Comparison of ENCODE assay signal across 27 mouse cellular contexts in the genomic region with DNA sequence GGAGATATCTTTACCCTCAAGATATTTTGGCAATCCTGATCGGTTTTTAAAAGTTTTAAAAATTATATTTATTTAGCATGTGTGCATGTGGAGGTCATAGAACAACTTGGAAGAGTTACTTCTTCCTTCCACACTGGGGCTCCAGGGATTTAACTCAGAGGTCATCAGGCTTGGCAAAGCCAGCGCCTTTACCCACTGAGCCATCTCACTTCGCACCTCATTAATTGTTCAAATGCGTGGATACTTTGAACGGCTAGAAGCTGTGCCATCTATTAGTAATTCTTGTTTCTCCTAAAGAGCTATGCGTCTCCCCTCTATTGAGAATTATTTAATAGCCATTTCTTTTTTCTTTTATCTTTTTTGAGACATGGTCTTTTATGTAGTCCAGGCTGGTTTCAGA. TPM values are rescaled to one million over a fixed set of nuclear protein-coding genes. Genes with fewer than 3 reads are reported as not detected.
A peak's percentile ranks its signal among the peaks of the same experiment; 100 is the strongest.
DNase-seq lines count a peak whose midpoint lies in the region; ATAC-seq and TF ChIP-seq lines count a peak whose summit lies in the region.
"Had no signal": no experiment of that assay in that cellular context is flagged by ENCODE, and none has a peak within 500 bp of the region (broad histone marks: within the 10 kb centered on the region; RNA-seq: fewer than 3 reads in every experiment).

No protein-coding gene starts in this region.

- ATAC-seq in lung, embryonic 16.5 days (ENCODE audit: low read depth): peak; percentile 49; the same call in 1 of the 2 replicates
- no peak for ATAC-seq in hindbrain, postnatal 0 days
- ATAC-seq: forebrain, embryonic 15.5 days; hindbrain, embryonic 16.5 days; Patski had no signal

- DNase-seq in kidney, postnatal 36 days: peak; percentile 15 to 17
- DNase-seq in kidney, adult 18-20 months: no peak
- DNase-seq in lung, postnatal 10 days: peak; percentile 58
- peak; percentile 54 for DNase-seq in lung, postnatal 36 days
- DNase-seq in liver: no peak
- DNase-seq in hindbrain, postnatal 0 days (ENCODE audit: low spot score): no peak
- no peak for DNase-seq in B cell, adult 2 months
- DNase-seq: adrenal gland, postnatal 25 days; cerebellum, adult 11-12 months; cerebellum, adult 8-10 months; cerebellum, postnatal 10 days; cerebellum, postnatal 36 days; gastrocnemius, postnatal 25 days; heart, adult 18-20 months; heart, postnatal 10 days; heart, postnatal 36 days had no signal

- H3K36me3 ChIP-seq in lung, embryonic 16.5 days (ENCODE audit: control insufficient read depth, insufficient read depth, low read length): peaks cover 6% of the 10 kb centered on the region
- H3K36me3 ChIP-seq in hindbrain, postnatal 0 days (ENCODE audit: insufficient read depth, low read length): no peaks in the 10 kb centered on the region
- H3K36me3 ChIP-seq: forebrain, embryonic 15.5 days had no signal

- 0 out of 2 replicates have a peak, but pooled peaks cover 5% of the 10 kb centered on the region for H3K4me1 ChIP-seq in lung, embryonic 16.5 days (replicated peaks; ENCODE audit: control insufficient read depth, insufficient read depth, low read length)
- H3K4me1 ChIP-seq in hindbrain, postnatal 0 days (ENCODE audit: insufficient read depth, low read length): no peaks in the 10 kb centered on the region
- H3K4me1 ChIP-seq: embryonic facial prominence, embryonic 12.5 days; embryonic facial prominence, embryonic 15.5 days; forebrain, embryonic 12.5 days; forebrain, embryonic 15.5 days; heart, embryonic 12.5 days; heart, embryonic 15.5 days; hindbrain, embryonic 10.5 days; hindbrain, embryonic 13.5 days had no signal

- no peak overlapping the region for H3K27ac ChIP-seq in lung, embryonic 16.5 days (ENCODE audit: low read length)
- no peak overlapping the region for H3K27ac ChIP-seq in hindbrain, postnatal 0 days
- H3K27ac ChIP-seq: embryonic facial prominence, embryonic 12.5 days; embryonic facial prominence, embryonic 15.5 days; forebrain, embryonic 12.5 days; forebrain, embryonic 15.5 days; heart, embryonic 15.5 days; hindbrain, embryonic 10.5 days; hindbrain, embryonic 13.5 days had no signal

- 45% methylated on average over 6 of the region's 6 CpGs for WGBS in lung, embryonic 16.5 days
- 53% methylated on average over 6 of the region's 6 CpGs for WGBS in hindbrain, postnatal 0 days

- no peaks in the 10 kb centered on the region for H3K27me3 ChIP-seq in lung, embryonic 16.5 days (ENCODE audit: control insufficient read depth, insufficient read depth, low read depth, low read length)
- no peaks in the 10 kb centered on the region for H3K27me3 ChIP-seq in hindbrain, postnatal 0 days (ENCODE audit: insufficient read depth, low read length)
- H3K27me3 ChIP-seq: embryonic facial prominence, embryonic 12.5 days; embryonic facial prominence, embryonic 15.5 days; forebrain, embryonic 12.5 days; forebrain, embryonic 15.5 days; heart, embryonic 12.5 days; heart, embryonic 15.5 days; hindbrain, embryonic 13.5 days; Patski had no signal

- no peak for TF ChIP-seq CTCF in hindbrain, postnatal 0 days (IDR thresholded peaks at IDR 0.05; ENCODE audit: low read depth)

- H3K9me3 ChIP-seq in lung, embryonic 16.5 days (ENCODE audit: control insufficient read depth, low read length): no peaks in the 10 kb centered on the region
- no peaks in the 10 kb centered on the region for H3K9me3 ChIP-seq in hindbrain, postnatal 0 days (ENCODE audit: low read length)
- H3K9me3 ChIP-seq: embryonic facial prominence, embryonic 12.5 days; embryonic facial prominence, embryonic 15.5 days; forebrain, embryonic 12.5 days; forebrain, embryonic 15.5 days; heart, embryonic 12.5 days; heart, embryonic 15.5 days; hindbrain, embryonic 10.5 days; hindbrain, embryonic 13.5 days had no signal

- H3K4me3 ChIP-seq in lung, embryonic 16.5 days (ENCODE audit: low read length): no peak overlapping the region
- no peak overlapping the region for H3K4me3 ChIP-seq in hindbrain, postnatal 0 days (ENCODE audit: low read length)
- H3K4me3 ChIP-seq: embryonic facial prominence, embryonic 12.5 days; embryonic facial prominence, embryonic 15.5 days; forebrain, embryonic 12.5 days; forebrain, embryonic 15.5 days; heart, embryonic 12.5 days; heart, embryonic 15.5 days; hindbrain, embryonic 10.5 days; hindbrain, embryonic 13.5 days had no signal

- no peak overlapping the region for H3K4me2 ChIP-seq in lung, embryonic 16.5 days (ENCODE audit: low read depth, low read length)
- no peak overlapping the region for H3K4me2 ChIP-seq in hindbrain, postnatal 0 days (ENCODE audit: low read depth, low read length)
- H3K4me2 ChIP-seq: embryonic facial prominence, embryonic 12.5 days; embryonic facial prominence, embryonic 15.5 days; forebrain, embryonic 12.5 days; forebrain, embryonic 15.5 days; heart, embryonic 12.5 days; heart, embryonic 15.5 days; hindbrain, embryonic 13.5 days had no signal

- H3K9ac ChIP-seq in lung, embryonic 16.5 days (ENCODE audit: low read length): no peak overlapping the region
- H3K9ac ChIP-seq in hindbrain, postnatal 0 days (replicated peaks; ENCODE audit: low read length): no peak overlapping the region
- H3K9ac ChIP-seq: embryonic facial prominence, embryonic 12.5 days; embryonic facial prominence, embryonic 15.5 days; forebrain, embryonic 12.5 days; forebrain, embryonic 15.5 days; heart, embryonic 12.5 days; heart, embryonic 15.5 days; hindbrain, embryonic 13.5 days had no signal

RNA-seq across cellular contexts. Expression of a gene that starts 24.5 kb away (rescaled TPM):
- 35.0 and 36.2 TPM in 2 replicates for polyA plus RNA-seq in lung, embryonic 16.5 days (2015; fragmentation: Nextera tagmentation; extraction: Ambion mirVana)
- 110 and 114 TPM in 2 replicates for total RNA-seq in hindbrain, postnatal 0 days (2014; rRNA removed)
- 84.8 and 89.1 TPM in 2 replicates for polyA plus RNA-seq in hindbrain, postnatal 0 days (2015; fragmentation: Nextera tagmentation; extraction: Ambion mirVana)

RNA-seq across cellular contexts. Expression of a gene that starts 52.1 kb away (rescaled TPM):
- 100 and 105 TPM in 2 replicates for polyA plus RNA-seq in lung, embryonic 16.5 days (2015; fragmentation: Nextera tagmentation; extraction: Ambion mirVana)
- 44.8 and 49.7 TPM in 2 replicates for total RNA-seq in hindbrain, postnatal 0 days (2014; rRNA removed)
- 309 and 356 TPM in 2 replicates for polyA plus RNA-seq in hindbrain, postnatal 0 days (2015; fragmentation: Nextera tagmentation; extraction: Ambion mirVana)

RNA-seq across cellular contexts. Expression of a gene that starts 52.3 kb away (rescaled TPM):
- 289 and 314 TPM in 2 replicates for polyA plus RNA-seq in lung, embryonic 16.5 days (2015; fragmentation: Nextera tagmentation; extraction: Ambion mirVana)
- 124 and 128 TPM in 2 replicates for total RNA-seq in hindbrain, postnatal 0 days (2014; rRNA removed)
- 402 and 417 TPM in 2 replicates for polyA plus RNA-seq in hindbrain, postnatal 0 days (2015; fragmentation: Nextera tagmentation; extraction: Ambion mirVana)

Comparison
In these comparisons a context has a peak if more than half of its experiments do, and no peak if none do; other contexts are left out.
1. DNase-seq: peak in kidney, postnatal 36 days (2 of 2), lung, postnatal 10 days (single experiment) and lung, postnatal 36 days (single experiment); none in kidney, adult 18-20 months (single experiment), liver (single experiment), hindbrain, postnatal 0 days (single experiment) and B cell, adult 2 months (0 of 2).